Mouse (Mus musculus) CH12F3 (cell line): ENCODE data around the gene Grem2.

Experiments
- in situ Hi-C: fragments of 300-500 bp; cut with MboI; formaldehyde crosslinking; loops from 2 replicates; pipeline ENCODE4 v1.14.3; 2020; ENCODE audit warnings: low sequenced_read_pairs

The Grem2 gene

GRCm38 (mm10) chr1:174811846-174812245 lies 109.8 kb downstream of the Grem2 start:
- in situ Hi-C loops = no loop called here

DNA sequence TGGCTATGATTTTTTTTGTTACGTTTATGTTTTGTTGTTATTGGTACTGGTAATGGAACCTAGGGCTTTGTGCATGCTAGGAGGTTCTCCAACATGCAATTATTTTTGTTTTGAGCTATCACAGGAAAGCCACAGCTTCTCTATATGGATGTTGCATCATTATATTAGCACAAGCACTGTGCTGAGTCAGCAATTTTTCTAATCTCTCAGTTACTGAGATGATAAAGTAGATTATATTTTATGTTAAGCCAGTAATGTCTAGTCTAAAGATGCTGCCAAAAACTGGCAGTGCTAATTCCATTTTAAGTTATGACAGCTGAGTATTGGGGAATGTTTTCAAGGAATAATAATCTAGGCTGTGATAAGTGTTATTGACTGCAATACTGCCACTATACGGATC lies 133.0 kb downstream of the Grem2 start:
- in situ Hi-C loops = no loop called here
